Mouse (Mus musculus) c-Kit-positive CD71-negative TER-119-negative erythroid progenitor cells, embryonic 14.5 days (primary cell): ENCODE results near the gene Trim63.
A peak's percentile ranks its signal among the peaks of the same experiment; 100 is the strongest.

Source experiments
- DNase-seq: peaks from one replicate; pipeline ENCODE4 v3.0.0-alpha.2; 2013; ENCODE audit warnings: low read depth

Gene Trim63

GRCm38 (mm10) chr4:134365280-134365679, 50.4 kb downstream of the Trim63 start:
- no peak for DNase-seq

GRCm38 (mm10) chr4:134370649-134371221, 55.8 kb downstream of the Trim63 start:
- DNase-seq: no peak

GRCm38 (mm10) chr4:134371316-134371855, 56.5 kb downstream of the Trim63 start:
- no peak for DNase-seq

GRCm38 (mm10) chr4:134372294-134372747, 57.4 kb downstream of the Trim63 start:
- peak; percentile 49 for DNase-seq

- no peak for DNase-seq
These were observed 58.4 kb downstream of the Trim63 start for GRCm38 (mm10) chr4:134373295-134373694.

GRCm38 (mm10) chr4:134374306-134374705, 59.4 kb downstream of the Trim63 start:
- no peak for DNase-seq

GRCm38 (mm10) chr4:134378089-134378615, 63.2 kb downstream of the Trim63 start:
- no peak for DNase-seq
